Mouse (Mus musculus) midbrain, embryonic 14.5 days (tissue): ENCODE results near the gene Dok4. TPM values are rescaled to one million over a fixed set of nuclear protein-coding genes. Genes with fewer than 3 reads are reported as not detected.
"Not testable (repeated sequence)": the region's sequence is repeated elsewhere in the genome, so short reads cannot be mapped to it uniquely, and the experiment has no call there.

Experiments used
- ATAC-seq: fragments of 200-750 bp; cut with Nextera tagmentation; 2 replicates; pipeline ENCODE4 v1.8.0; 2017; ENCODE audit warnings: moderate number of reproducible peaks, moderate library complexity; ENCODE audit not compliant: low FRiP score, low TSS enrichment
- DNase-seq: peaks from one replicate; pipeline ENCODE4 v3.0.0-alpha.2; 2015
- H3K27ac ChIP-seq: fragments of 300-500 bp; sonication (generic); replicated peaks from 2 replicates; pipeline ENCODE4 v1.5.1; 2014; ENCODE audit warnings: mild to moderate bottlenecking, low read depth, low read length, moderate library complexity
- H3K27me3 ChIP-seq: fragments of 300-500 bp; sonication (generic); 2 replicates; pipeline ENCODE4 v1.6.1; 2014; ENCODE audit warnings: low read length, control low read depth, mixed read lengths; ENCODE audit not compliant: control insufficient read depth, insufficient read depth
- H3K36me3 ChIP-seq: fragments of 300-500 bp; sonication (generic); 2 replicates; pipeline ENCODE4 v1.6.1; 2014; ENCODE audit warnings: low read length, control low read depth; ENCODE audit not compliant: control insufficient read depth, insufficient read depth
- H3K4me1 ChIP-seq: fragments of 300-500 bp; sonication (generic); 2 replicates; pipeline ENCODE4 v1.6.1; 2014; ENCODE audit warnings: mild to moderate bottlenecking, antibody characterized with exemption, low read length, control low read depth; ENCODE audit not compliant: control insufficient read depth, insufficient read depth
- H3K4me2 ChIP-seq: fragments of 300-500 bp; sonication (generic); 2 replicates; pipeline ENCODE4 v1.6.1; 2014; ENCODE audit warnings: mild to moderate bottlenecking, low read length, moderate library complexity
- H3K4me3 ChIP-seq: fragments of 300-500 bp; sonication (generic); replicated peaks from 2 replicates; pipeline ENCODE4 v1.5.1; 2014; ENCODE audit warnings: low read depth, low read length
- H3K9ac ChIP-seq: fragments of 300-500 bp; sonication (generic); replicated peaks from 2 replicates; pipeline ENCODE4 v1.6.1; 2014; ENCODE audit warnings: mild to moderate bottlenecking, low read length, moderate library complexity
- H3K9me3 ChIP-seq: fragments of 300-500 bp; sonication (generic); 2 replicates; pipeline ENCODE4 v1.6.1; 2016; ENCODE audit warnings: low read length, control low read depth, mixed read lengths; ENCODE audit not compliant: control insufficient read depth
- WGBS: fragments of 180-500 bp; shearing (Covaris S2); extraction: QIAGEN DNeasy Blood & Tissue Kit; methylation state at CpG from one replicate; pipeline ENCODE4 v1.1.7; 2014; 5-methylcytosine and 5-hydroxymethylcytosine counted together
- polyA plus RNA-seq: library from polyadenylated mRNA; unstranded; fragments of >200 nt; fragmentation: Nextera tagmentation; extraction: Ambion mirVana; gene quantifications from 2 replicates; pipeline ENCODE4 v1.2.1, GENCODE M21; 2014

The Dok4 gene
- polyA plus RNA-seq, 1 experiment from 2014 or later, result 65.0 TPM

- Histone ChIP-seq H3K27ac (no peak overlapping the region), H3K4me2 (no peak overlapping the region), H3K9me3 (no peaks in the 10 kb centered on the region), H3K9ac (no peak overlapping the region), H3K4me1 (peaks cover 15% of the 10 kb centered on the region), H3K4me3 (no peak overlapping the region), H3K27me3 (no peaks in the 10 kb centered on the region), H3K36me3 (peaks cover 25% of the 10 kb centered on the region)
- 55% methylated on average over 2 of the region's 2 CpGs for WGBS
- no peak for DNase-seq
- no peak for ATAC-seq
Measured at GRCm38 (mm10) chr8:94841183-94841582, 34.9 kb downstream of the Dok4 start.

- H3K9ac ChIP-seq, result peak overlapping the region; percentile 93
- under 1% methylated on average over 24 of the region's 24 CpGs for WGBS
- peaks cover 15% of the 10 kb centered on the region for H3K4me1 ChIP-seq
- H3K9me3 ChIP-seq, result no peaks in the 10 kb centered on the region
- peak overlapping the region; percentile 93 for H3K27ac ChIP-seq
- peak overlapping the region; percentile 88 for H3K4me3 ChIP-seq
- DNase-seq (peak; percentile 74), ATAC-seq (peak; percentile 66)
- no peaks in the 10 kb centered on the region for H3K27me3 ChIP-seq
- H3K4me2 ChIP-seq, result peak overlapping the region; percentile 91
- peaks cover 5% of the 10 kb centered on the region; the same call in 1 of the 2 replicates for H3K36me3 ChIP-seq
Measured at GRCm38 (mm10) chr8:94838600-94838999, 37.5 kb downstream of the Dok4 start.

- no peaks in the 10 kb centered on the region for H3K9me3 ChIP-seq
- H3K36me3 ChIP-seq, result peaks cover 5% of the 10 kb centered on the region; the same call in 1 of the 2 replicates
- H3K4me2 ChIP-seq, result peak within 1 kb of the TSS; percentile 91
- no peaks in the 10 kb centered on the region for H3K27me3 ChIP-seq
- peak within 1 kb of the TSS; percentile 93 for H3K27ac ChIP-seq
- ATAC-seq (peak; percentile 98), DNase-seq (peak; percentile 99)
- under 1% methylated on average over 82 of the region's 82 CpGs for WGBS
- H3K9ac ChIP-seq, result peak within 1 kb of the TSS; percentile 93
- H3K4me1 ChIP-seq, result peaks cover 15% of the 10 kb centered on the region
- peak within 1 kb of the TSS; percentile 88 for H3K4me3 ChIP-seq
Measured at GRCm38 (mm10) chr8:94837662-94838574, 38.2 kb downstream of the Dok4 start, which contains the start of the genes Coq9 and Ciapin1. TSS of gene Coq9 (plus strand) at chr8:94838321. TSS of gene Ciapin1 (minus strand) at chr8:94838358.

GRCm38 (mm10) chr8:94836456-94837240, 39.5 kb downstream of the Dok4 start:
- Histone ChIP-seq H3K4me3 (peak overlapping the region; percentile 88), H3K27me3 (no peaks in the 10 kb centered on the region), H3K4me1 (peaks cover 15% of the 10 kb centered on the region), H3K9ac (peak overlapping the region; percentile 93; the same call in 1 of the 2 replicates), H3K9me3 (no peaks in the 10 kb centered on the region), H3K36me3 (peaks cover 7% of the 10 kb centered on the region), H3K4me2 (peak overlapping the region; percentile 91), H3K27ac (no peak overlapping the region)
- no peak for DNase-seq
- no peak for ATAC-seq
- WGBS, result 75% methylated on average over 11 of the region's 11 CpGs

DNA sequence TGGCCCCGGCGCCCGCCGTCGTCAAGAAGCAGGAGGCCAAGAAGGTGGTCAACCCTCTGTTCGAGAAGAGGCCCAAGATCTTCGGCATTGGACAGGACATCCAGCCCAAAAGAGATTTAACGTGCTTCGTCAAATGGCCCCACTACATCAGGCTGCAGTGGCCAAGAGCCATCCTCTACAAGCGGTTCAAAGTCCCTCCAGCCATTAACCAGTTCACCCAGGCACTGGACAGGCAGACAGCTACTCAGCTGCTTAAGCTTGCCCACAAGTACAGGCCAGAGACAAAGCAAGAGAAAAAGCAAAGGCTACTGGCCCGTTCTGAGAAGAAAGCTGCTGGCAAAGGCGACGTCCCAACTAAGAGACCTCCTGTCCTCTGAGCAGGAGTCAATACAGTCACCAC, 40.4 kb downstream of the Dok4 start:
- H3K27me3 ChIP-seq, H3K9ac ChIP-seq, H3K4me2 ChIP-seq, ATAC-seq, DNase-seq, H3K9me3 ChIP-seq, H3K27ac ChIP-seq, H3K4me3 ChIP-seq: not testable (repeated sequence)
- Histone ChIP-seq H3K4me1 (peaks cover 15% of the 10 kb centered on the region), H3K36me3 (peaks cover 13% of the 10 kb centered on the region)
- WGBS, result 95% methylated on average over 13 of the region's 13 CpGs

GRCm38 (mm10) chr8:94833901-94834405, 42.2 kb downstream of the Dok4 start:
- Histone ChIP-seq H3K36me3 (peaks cover 24% of the 10 kb centered on the region), H3K4me1 (peaks cover 12% of the 10 kb centered on the region)
- H3K4me2 ChIP-seq, DNase-seq, H3K9me3 ChIP-seq, H3K27me3 ChIP-seq, ATAC-seq, H3K4me3 ChIP-seq, H3K27ac ChIP-seq, H3K9ac ChIP-seq: not testable (repeated sequence)
- 86% methylated on average over 7 of the region's 7 CpGs for WGBS

DNA sequence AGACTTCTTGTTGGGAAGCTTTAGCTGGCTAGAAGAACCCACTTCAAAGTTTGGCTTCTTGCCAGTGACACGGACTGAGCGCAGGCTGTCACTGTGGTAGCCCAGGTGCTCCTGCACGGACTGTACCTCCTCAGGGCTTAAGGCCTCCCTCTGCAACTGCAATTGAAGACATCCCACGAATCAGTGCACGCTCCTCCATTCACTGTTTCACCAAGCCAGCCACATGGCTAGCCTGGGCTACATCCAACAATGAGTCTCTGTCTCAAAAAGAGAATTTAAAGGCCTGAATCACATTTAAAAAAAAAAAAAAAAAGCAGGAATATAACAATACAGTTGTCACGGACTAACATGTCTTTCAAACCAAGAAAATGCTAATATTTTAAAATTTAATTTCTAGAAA, 47.8 kb downstream of the Dok4 start:
- no peak overlapping the region for H3K4me2 ChIP-seq
- no peak overlapping the region for H3K4me3 ChIP-seq
- no peaks in the 10 kb centered on the region for H3K9me3 ChIP-seq
- H3K4me1 ChIP-seq, result no peaks in the 10 kb centered on the region
- ATAC-seq (no peak), DNase-seq (no peak)
- no peak overlapping the region for H3K9ac ChIP-seq
- peaks cover 70% of the 10 kb centered on the region for H3K36me3 ChIP-seq
- H3K27ac ChIP-seq, result no peak overlapping the region
- WGBS, result 90% methylated on average over 6 of the region's 6 CpGs
- no peaks in the 10 kb centered on the region for H3K27me3 ChIP-seq

- H3K9ac ChIP-seq, result no peak overlapping the region
- no peaks in the 10 kb centered on the region for H3K4me1 ChIP-seq
- H3K9me3 ChIP-seq, result no peaks in the 10 kb centered on the region
- H3K4me2 ChIP-seq, result no peak overlapping the region
- no peak for DNase-seq
- 98% methylated on average over 5 of the region's 5 CpGs for WGBS
- ATAC-seq, result no peak
- H3K27me3 ChIP-seq, result no peaks in the 10 kb centered on the region
- H3K36me3 ChIP-seq, result peaks cover 76% of the 10 kb centered on the region
- H3K27ac ChIP-seq, result no peak overlapping the region
- no peak overlapping the region for H3K4me3 ChIP-seq
Measured at GRCm38 (mm10) chr8:94826210-94826609, 49.9 kb downstream of the Dok4 start.
